Mouse (Mus musculus): Measurements from ENCODE around the gene Ltc4s.

DNA sequence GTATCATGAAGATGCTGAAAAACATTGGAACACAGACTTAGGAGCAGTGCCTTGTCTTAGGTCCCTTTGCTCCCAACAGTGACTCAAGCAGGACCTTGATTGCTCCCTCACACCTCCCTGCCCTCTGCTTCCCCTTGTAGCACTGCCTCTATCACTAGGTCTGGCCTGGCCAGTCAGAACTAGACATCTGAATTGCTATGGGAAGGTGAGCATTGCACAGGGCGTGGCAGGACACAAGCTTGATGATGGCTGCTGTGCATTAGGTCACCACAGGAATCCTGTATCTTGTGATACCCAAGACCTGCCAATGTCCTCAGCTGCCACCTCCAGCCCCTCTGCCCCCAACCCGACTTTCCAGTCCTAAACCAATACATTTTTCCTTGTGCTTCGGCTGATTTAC is 28.6 kb upstream of the Ltc4s start:
- TF ChIP-seq MAX (IDR thresholded peaks at IDR 0.05) (no peak), USF1 (IDR thresholded peaks at IDR 0.05; ENCODE audit: low read depth) (no peak), MYOG (IDR thresholded peaks at IDR 0.05; ENCODE audit: control insufficient read depth, extremely low read depth, insufficient read length) (no peak)

All from C2C12 (cell line).